Mouse (Mus musculus): ENCODE results near the gene Nudt15. TPM values are rescaled to one million over a fixed set of nuclear protein-coding genes. Genes with fewer than 3 reads are reported as not detected.
A peak's percentile ranks its signal among the peaks of the same experiment; 100 is the strongest.
"Not testable (repeated sequence)": the region's sequence is repeated elsewhere in the genome, so short reads cannot be mapped to it uniquely, and the experiment has no call there.

Gene Nudt15
- polyA plus RNA-seq (2015; fragmentation: Nextera tagmentation; extraction: Ambion mirVana), result 4.5 and 6.5 TPM in 2 replicates

GRCm38 (mm10) chr14:73548051-73548450 is at the start of gene Nudt15:
TSS of gene Nudt15 (minus strand) at chr14:73548242.
- Histone ChIP-seq H3K27ac (no peak within 1 kb of the TSS), H3K4me1 (no peaks in the 10 kb centered on the region), H3K4me2 (no peak within 1 kb of the TSS), H3K36me3 (no peaks in the 10 kb centered on the region), H3K9me3 (no peaks in the 10 kb centered on the region), H3K4me3 (replicated peaks) (no peak within 1 kb of the TSS), H3K27me3 (replicated peaks) (no peaks in the 10 kb centered on the region), H3K9ac (no peak within 1 kb of the TSS)
- no peak for ATAC-seq (ENCODE audit: insufficient read depth, low FRiP score, low read depth)
- WGBS, result 90% methylated on average over 3 of the region's 3 CpGs

- Histone ChIP-seq H3K36me3 (0 out of 2 replicates have a peak, but pooled peaks cover 6% of the 10 kb centered on the region), H3K27me3 (replicated peaks) (no peaks in the 10 kb centered on the region), H3K9me3 (no peaks in the 10 kb centered on the region), H3K27ac (no peak overlapping the region), H3K4me2 (no peak overlapping the region), H3K9ac (no peak overlapping the region), H3K4me1 (no peaks in the 10 kb centered on the region), H3K4me3 (replicated peaks) (no peak overlapping the region)
- whole genome bisulfite sequencing, result 80% methylated on average over 1 of the region's 1 CpGs
- no peak for ATAC-seq (ENCODE audit: insufficient read depth, low FRiP score, low read depth)
Measured at GRCm38 (mm10) chr14:73592166-73592565, 44.1 kb upstream of the Nudt15 start.

- Histone ChIP-seq H3K36me3 (peaks cover 5% of the 10 kb centered on the region; the same call in 1 of the 2 replicates), H3K27me3 (replicated peaks) (no peaks in the 10 kb centered on the region), H3K4me1 (no peaks in the 10 kb centered on the region), H3K4me3 (replicated peaks) (no peak overlapping the region), H3K27ac (no peak overlapping the region), H3K9ac (no peak overlapping the region), H3K4me2 (no peak overlapping the region), H3K9me3 (no peaks in the 10 kb centered on the region)
- 87% methylated on average over 1 of the region's 1 CpGs for WGBS
- no peak for ATAC-seq (ENCODE audit: insufficient read depth, low FRiP score, low read depth)
Measured at GRCm38 (mm10) chr14:73588080-73588479, 40.0 kb upstream of the Nudt15 start.

GRCm38 (mm10) chr14:73576336-73576735 is 28.3 kb upstream of the Nudt15 start:
- Histone ChIP-seq H3K9me3 (no peaks in the 10 kb centered on the region), H3K27ac (no peak overlapping the region), H3K36me3 (peaks cover 15% of the 10 kb centered on the region; the same call in 1 of the 2 replicates), H3K4me2 (no peak overlapping the region), H3K4me3 (replicated peaks) (no peak overlapping the region), H3K4me1 (no peaks in the 10 kb centered on the region), H3K27me3 (replicated peaks) (no peaks in the 10 kb centered on the region), H3K9ac (no peak overlapping the region)
- no peak for ATAC-seq (ENCODE audit: insufficient read depth, low FRiP score, low read depth)

GRCm38 (mm10) chr14:73574053-73574452 is 26.0 kb upstream of the Nudt15 start:
- Histone ChIP-seq H3K27ac (no peak overlapping the region), H3K9ac (no peak overlapping the region), H3K4me1 (no peaks in the 10 kb centered on the region), H3K9me3 (no peaks in the 10 kb centered on the region), H3K4me3 (replicated peaks) (no peak overlapping the region), H3K27me3 (replicated peaks) (no peaks in the 10 kb centered on the region), H3K36me3 (peaks cover 11% of the 10 kb centered on the region; the same call in 1 of the 2 replicates), H3K4me2 (no peak overlapping the region)
- 94% methylated on average over 5 of the region's 5 CpGs for WGBS
- ATAC-seq (ENCODE audit: insufficient read depth, low FRiP score, low read depth), result no peak

GRCm38 (mm10) chr14:73571143-73571542 is 23.1 kb upstream of the Nudt15 start:
- Histone ChIP-seq H3K27ac (no peak overlapping the region), H3K4me1 (no peaks in the 10 kb centered on the region), H3K9ac (no peak overlapping the region), H3K36me3 (peaks cover 11% of the 10 kb centered on the region; the same call in 1 of the 2 replicates), H3K9me3 (no peaks in the 10 kb centered on the region), H3K27me3 (replicated peaks) (no peaks in the 10 kb centered on the region), H3K4me2 (no peak overlapping the region), H3K4me3 (replicated peaks) (no peak overlapping the region)
- ATAC-seq (ENCODE audit: insufficient read depth, low FRiP score, low read depth), result no peak
- WGBS, result 79% methylated on average over 4 of the region's 4 CpGs

GRCm38 (mm10) chr14:73569831-73570230 is 21.8 kb upstream of the Nudt15 start:
- H3K4me3 ChIP-seq (replicated peaks); H3K4me1 ChIP-seq; H3K27ac ChIP-seq; ATAC-seq (ENCODE audit: insufficient read depth, low FRiP score, low read depth); H3K4me2 ChIP-seq; H3K36me3 ChIP-seq; H3K9me3 ChIP-seq; H3K9ac ChIP-seq; H3K27me3 ChIP-seq (replicated peaks): not testable (repeated sequence)
- WGBS, result 91% methylated on average over 4 of the region's 4 CpGs

- ATAC-seq (ENCODE audit: insufficient read depth, low FRiP score, low read depth), result no peak
- peaks cover 5% of the 10 kb centered on the region; the same call in 1 of the 2 replicates for H3K4me1 ChIP-seq
- under 1% methylated on average over 10 of the region's 10 CpGs for WGBS
- peak overlapping the region; percentile 66 for H3K4me2 ChIP-seq
- H3K27ac ChIP-seq, result peak overlapping the region; percentile 65; the same call in 1 of the 2 replicates
- peaks cover 4% of the 10 kb centered on the region for H3K36me3 ChIP-seq
- peak overlapping the region; percentile 97 for H3K4me3 ChIP-seq (replicated peaks)
- H3K27me3 ChIP-seq (replicated peaks), result no peaks in the 10 kb centered on the region
- H3K9me3 ChIP-seq, result no peaks in the 10 kb centered on the region
- H3K9ac ChIP-seq, result peak overlapping the region; percentile 94
Measured at GRCm38 (mm10) chr14:73553122-73553696, 5.2 kb upstream of the Nudt15 start.

- H3K36me3 ChIP-seq, result peaks cover 4% of the 10 kb centered on the region
- no peaks in the 10 kb centered on the region for H3K9me3 ChIP-seq
- H3K27ac ChIP-seq, result peak overlapping the region; percentile 65; the same call in 1 of the 2 replicates
- H3K9ac ChIP-seq, result peak overlapping the region; percentile 94
- no peaks in the 10 kb centered on the region for H3K27me3 ChIP-seq (replicated peaks)
- peaks cover 5% of the 10 kb centered on the region; the same call in 1 of the 2 replicates for H3K4me1 ChIP-seq
- WGBS, result 3% methylated on average over 61 of the region's 61 CpGs
- peak; percentile 95 for ATAC-seq (ENCODE audit: insufficient read depth, low FRiP score, low read depth)
- peak overlapping the region; percentile 66 for H3K4me2 ChIP-seq
- H3K4me3 ChIP-seq (replicated peaks), result peak overlapping the region; percentile 97
Measured at GRCm38 (mm10) chr14:73552341-73553121, 4.5 kb upstream of the Nudt15 start.

GRCm38 (mm10) chr14:73551164-73551563 is 3.1 kb upstream of the Nudt15 start:
- Histone ChIP-seq H3K4me2 (no peak overlapping the region), H3K27me3 (replicated peaks) (no peaks in the 10 kb centered on the region), H3K9ac (no peak overlapping the region), H3K36me3 (peaks cover 3% of the 10 kb centered on the region), H3K4me3 (replicated peaks) (no peak overlapping the region), H3K4me1 (peaks cover 5% of the 10 kb centered on the region; the same call in 1 of the 2 replicates), H3K27ac (no peak overlapping the region), H3K9me3 (no peaks in the 10 kb centered on the region)
- 80% methylated on average over 6 of the region's 6 CpGs for WGBS
- ATAC-seq (ENCODE audit: insufficient read depth, low FRiP score, low read depth), result no peak

GRCm38 (mm10) chr14:73550732-73551131 is 2.7 kb upstream of the Nudt15 start:
- WGBS, result 64% methylated on average over 8 of the region's 8 CpGs
- peaks cover 5% of the 10 kb centered on the region; the same call in 1 of the 2 replicates for H3K4me1 ChIP-seq
- no peak overlapping the region for H3K27ac ChIP-seq
- no peak for ATAC-seq (ENCODE audit: insufficient read depth, low FRiP score, low read depth)
- no peak overlapping the region for H3K4me2 ChIP-seq
- H3K9me3 ChIP-seq, result no peaks in the 10 kb centered on the region
- no peaks in the 10 kb centered on the region for H3K27me3 ChIP-seq (replicated peaks)
- H3K9ac ChIP-seq, result no peak overlapping the region
- H3K4me3 ChIP-seq (replicated peaks), result no peak overlapping the region
- no peaks in the 10 kb centered on the region for H3K36me3 ChIP-seq

- Histone ChIP-seq H3K27ac (no peak overlapping the region), H3K36me3 (no peaks in the 10 kb centered on the region), H3K4me2 (no peak overlapping the region), H3K9ac (no peak overlapping the region), H3K4me1 (peaks cover 5% of the 10 kb centered on the region; the same call in 1 of the 2 replicates), H3K9me3 (no peaks in the 10 kb centered on the region), H3K4me3 (replicated peaks) (no peak overlapping the region), H3K27me3 (replicated peaks) (no peaks in the 10 kb centered on the region)
- no peak for ATAC-seq (ENCODE audit: insufficient read depth, low FRiP score, low read depth)
- 49% methylated on average over 3 of the region's 3 CpGs for WGBS
Measured at GRCm38 (mm10) chr14:73550291-73550690, 2.2 kb upstream of the Nudt15 start.

All from stomach, embryonic 15.5 days (tissue).